Mouse (Mus musculus) midbrain, embryonic 13.5 days (tissue): ENCODE measurements around the gene Cachd1. TPM values are rescaled to one million over a fixed set of nuclear protein-coding genes. Genes with fewer than 3 reads are reported as not detected.
A peak's percentile ranks its signal among the peaks of the same experiment; 100 is the strongest.

Experiments
- ATAC-seq: fragments of 200-750 bp; cut with Nextera tagmentation; 2 replicates; pipeline ENCODE4 v1.8.0; 2017; ENCODE audit warnings: mild to moderate bottlenecking, moderate TSS enrichment, moderate library complexity
- H3K27ac ChIP-seq: fragments of 300-500 bp; sonication (generic); 2 replicates; pipeline ENCODE4 v1.5.1; 2015; ENCODE audit warnings: inconsistent platforms, mild to moderate bottlenecking, moderate library complexity
- H3K27me3 ChIP-seq: fragments of 300-500 bp; sonication (generic); 2 replicates; pipeline ENCODE4 v1.6.1; 2015; ENCODE audit warnings: mild to moderate bottlenecking, inconsistent platforms
- H3K36me3 ChIP-seq: fragments of 300-500 bp; sonication (generic); 2 replicates; pipeline ENCODE4 v1.6.1; 2015; ENCODE audit warnings: mild to moderate bottlenecking, inconsistent platforms
- H3K4me1 ChIP-seq: fragments of 300-500 bp; sonication (generic); replicated peaks from 2 replicates; pipeline ENCODE4 v1.6.1; 2015; ENCODE audit warnings: inconsistent platforms
- H3K4me2 ChIP-seq: fragments of 300-500 bp; sonication (generic); replicated peaks from 2 replicates; pipeline ENCODE4 v1.6.1; 2015; ENCODE audit warnings: moderate library complexity, mild to moderate bottlenecking, inconsistent platforms
- H3K4me3 ChIP-seq: fragments of 300-500 bp; sonication (generic); replicated peaks from 2 replicates; pipeline ENCODE4 v1.5.1; 2015; ENCODE audit warnings: mild to moderate bottlenecking, inconsistent platforms
- H3K9ac ChIP-seq: fragments of 300-500 bp; sonication (generic); replicated peaks from 2 replicates; pipeline ENCODE4 v1.6.1; 2015; ENCODE audit warnings: mild to moderate bottlenecking, inconsistent platforms
- H3K9me3 ChIP-seq: fragments of 300-500 bp; sonication (generic); 2 replicates; pipeline ENCODE4 v1.6.1; 2016; ENCODE audit warnings: mild to moderate bottlenecking, inconsistent platforms
- WGBS: fragments of 180-500 bp; shearing (Covaris S2); methylation state at CpG from one replicate; pipeline ENCODE4 v1.1.7; 2015; 5-methylcytosine and 5-hydroxymethylcytosine counted together
- polyA plus RNA-seq: library from polyadenylated mRNA; unstranded; fragments of >200 nt; fragmentation: Nextera tagmentation; extraction: Ambion mirVana; gene quantifications from 2 replicates; pipeline ENCODE4 v1.2.1, GENCODE M21; 2015

Cachd1 gene
- polyA plus RNA-seq, 1 experiment from 2014 or later, result 38.9 TPM

- Histone ChIP-seq H3K4me3 (no peak overlapping the region), H3K9ac (no peak overlapping the region), H3K4me2 (no peak overlapping the region), H3K9me3 (no peaks in the 10 kb centered on the region), H3K4me1 (no peaks in the 10 kb centered on the region), H3K27me3 (no peaks in the 10 kb centered on the region), H3K27ac (no peak overlapping the region), H3K36me3 (no peaks in the 10 kb centered on the region)
- WGBS, result 55% methylated on average over 3 of the region's 3 CpGs
- ATAC-seq, result no peak
Observed at GRCm38 (mm10) chr4:100768606-100769005, 7.9 kb upstream of the Cachd1 start.

- H3K9me3 ChIP-seq, result no peaks in the 10 kb centered on the region
- peak overlapping the region; percentile 98 for H3K4me3 ChIP-seq
- H3K4me1 ChIP-seq, result peaks cover 46% of the 10 kb centered on the region
- no peaks in the 10 kb centered on the region for H3K36me3 ChIP-seq
- ATAC-seq, result peak; percentile 40
- peak overlapping the region; percentile 96 for H3K9ac ChIP-seq
- H3K27ac ChIP-seq, result peak overlapping the region; percentile 96
- WGBS, result under 1% methylated on average over 63 of the region's 68 CpGs
- H3K4me2 ChIP-seq, result peak overlapping the region; percentile 82
- H3K27me3 ChIP-seq, result no peaks in the 10 kb centered on the region
Observed at GRCm38 (mm10) chr4:100776871-100777375, 448 bp downstream of the Cachd1 start.

GRCm38 (mm10) chr4:100777376-100778041, 1.0 kb downstream of the Cachd1 start:
- peak overlapping the region; percentile 98 for H3K4me3 ChIP-seq
- peaks cover 50% of the 10 kb centered on the region for H3K4me1 ChIP-seq
- H3K36me3 ChIP-seq, result no peaks in the 10 kb centered on the region
- H3K9ac ChIP-seq, result peak overlapping the region; percentile 96
- peak; percentile 59 for ATAC-seq
- no peaks in the 10 kb centered on the region for H3K27me3 ChIP-seq
- no peaks in the 10 kb centered on the region for H3K9me3 ChIP-seq
- H3K4me2 ChIP-seq, result peak overlapping the region; percentile 82
- peak overlapping the region; percentile 96 for H3K27ac ChIP-seq
- under 1% methylated on average over 42 of the region's 42 CpGs for WGBS

GRCm38 (mm10) chr4:100778082-100778481, 1.6 kb downstream of the Cachd1 start:
- Histone ChIP-seq H3K9me3 (no peaks in the 10 kb centered on the region), H3K9ac (peak overlapping the region; percentile 96), H3K27ac (peak overlapping the region; percentile 96), H3K4me1 (peaks cover 54% of the 10 kb centered on the region), H3K36me3 (no peaks in the 10 kb centered on the region), H3K4me2 (peak overlapping the region; percentile 82), H3K27me3 (no peaks in the 10 kb centered on the region), H3K4me3 (peak overlapping the region; percentile 98)
- WGBS, result 0% methylated on average over 16 of the region's 16 CpGs
- ATAC-seq, result no peak

- Histone ChIP-seq H3K4me2 (peak overlapping the region; percentile 82), H3K27ac (peak overlapping the region; percentile 96; the same call in 1 of the 2 replicates), H3K4me1 (peaks cover 59% of the 10 kb centered on the region), H3K9me3 (no peaks in the 10 kb centered on the region), H3K9ac (peak overlapping the region; percentile 96), H3K4me3 (peak overlapping the region; percentile 98), H3K36me3 (no peaks in the 10 kb centered on the region), H3K27me3 (no peaks in the 10 kb centered on the region)
- WGBS, result 6% methylated on average over 4 of the region's 4 CpGs
- ATAC-seq, result no peak
Observed at GRCm38 (mm10) chr4:100779023-100779422, 2.5 kb downstream of the Cachd1 start.

- H3K4me2 ChIP-seq, result peak overlapping the region; percentile 82
- 4% methylated on average over 5 of the region's 5 CpGs for WGBS
- ATAC-seq, result no peak
- H3K4me3 ChIP-seq, result peak overlapping the region; percentile 98
- H3K4me1 ChIP-seq, result peaks cover 63% of the 10 kb centered on the region
- H3K27me3 ChIP-seq, result no peaks in the 10 kb centered on the region
- H3K36me3 ChIP-seq, result no peaks in the 10 kb centered on the region
- peak overlapping the region; percentile 96 for H3K27ac ChIP-seq
- peak overlapping the region; percentile 96 for H3K9ac ChIP-seq
- no peaks in the 10 kb centered on the region for H3K9me3 ChIP-seq
Observed at GRCm38 (mm10) chr4:100779695-100780094, 3.2 kb downstream of the Cachd1 start.

GRCm38 (mm10) chr4:100780911-100781310, 4.4 kb downstream of the Cachd1 start:
- H3K4me2 ChIP-seq, result peak overlapping the region; percentile 82
- peak overlapping the region; percentile 96; the same call in 1 of the 2 replicates for H3K9ac ChIP-seq
- no peaks in the 10 kb centered on the region for H3K36me3 ChIP-seq
- H3K27me3 ChIP-seq, result no peaks in the 10 kb centered on the region
- H3K4me3 ChIP-seq, result peak overlapping the region; percentile 98
- no peaks in the 10 kb centered on the region for H3K9me3 ChIP-seq
- H3K27ac ChIP-seq, result 0 out of 2 replicates have a peak overlapping the region, but pooled peaks have one; percentile 45
- peaks cover 62% of the 10 kb centered on the region for H3K4me1 ChIP-seq
- ATAC-seq, result no peak
- 38% methylated on average over 6 of the region's 6 CpGs for WGBS

- Histone ChIP-seq H3K9ac (no peak overlapping the region), H3K27ac (no peak overlapping the region), H3K27me3 (no peaks in the 10 kb centered on the region), H3K4me3 (no peak overlapping the region), H3K4me1 (peaks cover 71% of the 10 kb centered on the region), H3K36me3 (no peaks in the 10 kb centered on the region), H3K4me2 (peak overlapping the region; percentile 29), H3K9me3 (no peaks in the 10 kb centered on the region)
- no peak for ATAC-seq
- 40% methylated on average over 8 of the region's 8 CpGs for WGBS
Observed at GRCm38 (mm10) chr4:100782348-100782747, 5.9 kb downstream of the Cachd1 start.

GRCm38 (mm10) chr4:100782891-100783290, 6.4 kb downstream of the Cachd1 start:
- no peak overlapping the region for H3K9ac ChIP-seq
- no peak overlapping the region for H3K27ac ChIP-seq
- H3K27me3 ChIP-seq, result no peaks in the 10 kb centered on the region
- no peak overlapping the region for H3K4me2 ChIP-seq
- no peaks in the 10 kb centered on the region for H3K36me3 ChIP-seq
- 83% methylated on average over 3 of the region's 3 CpGs for WGBS
- no peak for ATAC-seq
- H3K9me3 ChIP-seq, result no peaks in the 10 kb centered on the region
- H3K4me1 ChIP-seq, result peaks cover 77% of the 10 kb centered on the region
- no peak overlapping the region for H3K4me3 ChIP-seq

GRCm38 (mm10) chr4:100787201-100787600, 10.7 kb downstream of the Cachd1 start:
- no peaks in the 10 kb centered on the region for H3K9me3 ChIP-seq
- WGBS, result 41% methylated on average over 3 of the region's 3 CpGs
- peak; percentile 93 for ATAC-seq
- H3K36me3 ChIP-seq, result no peaks in the 10 kb centered on the region
- H3K4me1 ChIP-seq, result peaks cover 51% of the 10 kb centered on the region
- no peak overlapping the region for H3K4me3 ChIP-seq
- no peak overlapping the region for H3K9ac ChIP-seq
- H3K27ac ChIP-seq, result peak overlapping the region; percentile 76
- no peaks in the 10 kb centered on the region for H3K27me3 ChIP-seq
- H3K4me2 ChIP-seq, result no peak overlapping the region

- no peaks in the 10 kb centered on the region for H3K27me3 ChIP-seq
- no peaks in the 10 kb centered on the region for H3K36me3 ChIP-seq
- ATAC-seq, result no peak
- H3K9ac ChIP-seq, result no peak overlapping the region
- H3K4me2 ChIP-seq, result no peak overlapping the region
- no peak overlapping the region for H3K4me3 ChIP-seq
- H3K9me3 ChIP-seq, result no peaks in the 10 kb centered on the region
- H3K4me1 ChIP-seq, result peaks cover 58% of the 10 kb centered on the region
- 85% methylated on average over 5 of the region's 5 CpGs for WGBS
- H3K27ac ChIP-seq, result no peak overlapping the region
Observed at GRCm38 (mm10) chr4:100790176-100790575, 13.7 kb downstream of the Cachd1 start.

- no peaks in the 10 kb centered on the region for H3K36me3 ChIP-seq
- H3K9me3 ChIP-seq, result no peaks in the 10 kb centered on the region
- H3K27me3 ChIP-seq, result no peaks in the 10 kb centered on the region
- H3K4me1 ChIP-seq, result peaks cover 66% of the 10 kb centered on the region
- H3K4me3 ChIP-seq, result no peak overlapping the region
- no peak overlapping the region for H3K27ac ChIP-seq
- 0% methylated on average over 2 of the region's 2 CpGs for WGBS
- no peak for ATAC-seq
- H3K9ac ChIP-seq, result no peak overlapping the region
- no peak overlapping the region for H3K4me2 ChIP-seq
Observed at GRCm38 (mm10) chr4:100793147-100793546, 16.7 kb downstream of the Cachd1 start.
